Mouse (Mus musculus) kidney, adult 2 months (tissue): ENCODE measurements at regions not wholly inside any gene's neighbourhood (a gene's known extent, or its start where the extent isn't known, plus 50 kb on each side); places are given as distances from the start of the nearest gene placed in this dataset.

Experiments used
- CTCF ChIP-seq: fragments of 200-500 bp; conservative IDR thresholded peaks from 2 replicates; pipeline ENCODE4 v1.5.1; 2011; ENCODE audit warnings: low read depth, mild to moderate bottlenecking, control low read depth, low read length, moderate library complexity, mixed read lengths; ENCODE audit not compliant: insufficient read depth, insufficient read length
- POLR2A ChIP-seq: fragments of 200-500 bp; IDR thresholded peaks from one replicate; pipeline ENCODE4 v1.6.1; 2011; ENCODE audit warnings: low read depth, low read length, control low read depth

- TF ChIP-seq POLR2A = no peak
- no peak for TF ChIP-seq CTCF
These were observed 224.1 kb upstream of the Gm9747 start for GRCm38 (mm10) chr1:82008805-82009204.
